Mouse (Mus musculus): ENCODE measurements around the gene Negr1. TPM values are rescaled to one million over a fixed set of nuclear protein-coding genes. Genes with fewer than 3 reads are reported as not detected.
"Not testable (repeated sequence)": the region's sequence is repeated elsewhere in the genome, so short reads cannot be mapped to it uniquely, and the experiment has no call there.

Gene Negr1
- polyA plus RNA-seq, 1 experiment from 2014 or later, result 5.3 TPM

GRCm38 (mm10) chr3:157040619-157041018 is 479.0 kb downstream of the Negr1 start:
- no peaks in the 10 kb centered on the region for H3K36me3 ChIP-seq (ENCODE audit: control insufficient read depth, insufficient read depth, low read length)
- H3K4me1 ChIP-seq (replicated peaks; ENCODE audit: control insufficient read depth, insufficient read depth, low read length), result no peaks in the 10 kb centered on the region
- no peak overlapping the region for H3K9ac ChIP-seq (ENCODE audit: low read length)
- no peak overlapping the region for H3K4me2 ChIP-seq (ENCODE audit: low read depth, low read length, severe bottlenecking)
- no peaks in the 10 kb centered on the region for H3K27me3 ChIP-seq (ENCODE audit: control insufficient read depth, insufficient read depth, low read length)
- no peaks in the 10 kb centered on the region for H3K9me3 ChIP-seq (ENCODE audit: control insufficient read depth, low read length)
- no peak overlapping the region for H3K4me3 ChIP-seq (ENCODE audit: low read depth, low read length)
- ATAC-seq (replicated peaks; ENCODE audit: low FRiP score) (no peak; the same call in 1 of the 2 replicates), DNase-seq (ENCODE audit: low spot score) (no peak)
- 51% methylated on average over 5 of the region's 5 CpGs for WGBS
- no peak overlapping the region for H3K27ac ChIP-seq (ENCODE audit: low read depth, low read length)

- no peak overlapping the region for H3K4me2 ChIP-seq (ENCODE audit: low read depth, low read length, severe bottlenecking)
- no peak for DNase-seq (ENCODE audit: low spot score)
- H3K9me3 ChIP-seq (ENCODE audit: control insufficient read depth, low read length), result no peaks in the 10 kb centered on the region
- H3K4me1 ChIP-seq (replicated peaks; ENCODE audit: control insufficient read depth, insufficient read depth, low read length), result no peaks in the 10 kb centered on the region
- no peak overlapping the region for H3K27ac ChIP-seq (ENCODE audit: low read depth, low read length)
- H3K9ac ChIP-seq (ENCODE audit: low read length), result no peak overlapping the region
- ATAC-seq (replicated peaks; ENCODE audit: low FRiP score), result no peak
- H3K27me3 ChIP-seq (ENCODE audit: control insufficient read depth, insufficient read depth, low read length), result no peaks in the 10 kb centered on the region
- no peak overlapping the region for H3K4me3 ChIP-seq (ENCODE audit: low read depth, low read length)
- H3K36me3 ChIP-seq (ENCODE audit: control insufficient read depth, insufficient read depth, low read length), result no peaks in the 10 kb centered on the region
- 86% methylated on average over 2 of the region's 2 CpGs for WGBS
Observed at GRCm38 (mm10) chr3:157044565-157044964, 483.0 kb downstream of the Negr1 start.

GRCm38 (mm10) chr3:157064438-157064837 is 502.8 kb downstream of the Negr1 start:
- H3K9me3 ChIP-seq (ENCODE audit: control insufficient read depth, low read length); ATAC-seq (replicated peaks; ENCODE audit: low FRiP score); H3K27me3 ChIP-seq (ENCODE audit: control insufficient read depth, insufficient read depth, low read length); H3K9ac ChIP-seq (ENCODE audit: low read length); H3K27ac ChIP-seq (ENCODE audit: low read depth, low read length); DNase-seq (ENCODE audit: low spot score); H3K4me1 ChIP-seq (replicated peaks; ENCODE audit: control insufficient read depth, insufficient read depth, low read length); H3K4me2 ChIP-seq (ENCODE audit: low read depth, low read length, severe bottlenecking); H3K4me3 ChIP-seq (ENCODE audit: low read depth, low read length); H3K36me3 ChIP-seq (ENCODE audit: control insufficient read depth, insufficient read depth, low read length): not testable (repeated sequence)
- WGBS, result 81% methylated on average over 2 of the region's 2 CpGs

- Histone ChIP-seq H3K4me1 (replicated peaks; ENCODE audit: control insufficient read depth, insufficient read depth, low read length) (no peaks in the 10 kb centered on the region), H3K36me3 (ENCODE audit: control insufficient read depth, insufficient read depth, low read length) (no peaks in the 10 kb centered on the region), H3K4me2 (ENCODE audit: low read depth, low read length, severe bottlenecking) (no peak overlapping the region), H3K4me3 (ENCODE audit: low read depth, low read length) (no peak overlapping the region), H3K27me3 (ENCODE audit: control insufficient read depth, insufficient read depth, low read length) (no peaks in the 10 kb centered on the region), H3K9ac (ENCODE audit: low read length) (no peak overlapping the region), H3K27ac (ENCODE audit: low read depth, low read length) (no peak overlapping the region), H3K9me3 (ENCODE audit: control insufficient read depth, low read length) (no peaks in the 10 kb centered on the region)
- ATAC-seq (replicated peaks; ENCODE audit: low FRiP score) (no peak), DNase-seq (ENCODE audit: low spot score) (no peak)
Observed at GRCm38 (mm10) chr3:157066331-157066730, 504.7 kb downstream of the Negr1 start.

GRCm38 (mm10) chr3:157079250-157079965 is 517.8 kb downstream of the Negr1 start:
- Histone ChIP-seq H3K27ac (ENCODE audit: low read depth, low read length) (no peak overlapping the region), H3K36me3 (ENCODE audit: control insufficient read depth, insufficient read depth, low read length) (no peaks in the 10 kb centered on the region), H3K9me3 (ENCODE audit: control insufficient read depth, low read length) (no peaks in the 10 kb centered on the region), H3K4me3 (ENCODE audit: low read depth, low read length) (no peak overlapping the region), H3K4me1 (replicated peaks; ENCODE audit: control insufficient read depth, insufficient read depth, low read length) (no peaks in the 10 kb centered on the region), H3K4me2 (ENCODE audit: low read depth, low read length, severe bottlenecking) (no peak overlapping the region), H3K27me3 (ENCODE audit: control insufficient read depth, insufficient read depth, low read length) (no peaks in the 10 kb centered on the region), H3K9ac (ENCODE audit: low read length) (no peak overlapping the region)
- 88% methylated on average over 2 of the region's 2 CpGs for WGBS
- no peak for DNase-seq (ENCODE audit: low spot score)
- no peak for ATAC-seq (replicated peaks; ENCODE audit: low FRiP score)

GRCm38 (mm10) chr3:157079966-157080306 is 518.3 kb downstream of the Negr1 start:
- H3K4me3 ChIP-seq (ENCODE audit: low read depth, low read length), result no peak overlapping the region
- ATAC-seq (replicated peaks; ENCODE audit: low FRiP score) (no peak), DNase-seq (ENCODE audit: low spot score) (no peak)
- H3K36me3 ChIP-seq (ENCODE audit: control insufficient read depth, insufficient read depth, low read length), result no peaks in the 10 kb centered on the region
- H3K9me3 ChIP-seq (ENCODE audit: control insufficient read depth, low read length), result no peaks in the 10 kb centered on the region
- no peak overlapping the region for H3K9ac ChIP-seq (ENCODE audit: low read length)
- no peaks in the 10 kb centered on the region for H3K27me3 ChIP-seq (ENCODE audit: control insufficient read depth, insufficient read depth, low read length)
- no peak overlapping the region for H3K4me2 ChIP-seq (ENCODE audit: low read depth, low read length, severe bottlenecking)
- H3K27ac ChIP-seq (ENCODE audit: low read depth, low read length), result no peak overlapping the region
- WGBS, result 64% methylated on average over 1 of the region's 1 CpGs
- H3K4me1 ChIP-seq (replicated peaks; ENCODE audit: control insufficient read depth, insufficient read depth, low read length), result no peaks in the 10 kb centered on the region

GRCm38 (mm10) chr3:157080585-157080984 is 519.0 kb downstream of the Negr1 start:
- ATAC-seq (replicated peaks; ENCODE audit: low FRiP score) (no peak), DNase-seq (ENCODE audit: low spot score) (no peak)
- whole genome bisulfite sequencing, result 91% methylated on average over 1 of the region's 1 CpGs
- no peak overlapping the region for H3K27ac ChIP-seq (ENCODE audit: low read depth, low read length)
- no peaks in the 10 kb centered on the region for H3K4me1 ChIP-seq (replicated peaks; ENCODE audit: control insufficient read depth, insufficient read depth, low read length)
- H3K4me2 ChIP-seq (ENCODE audit: low read depth, low read length, severe bottlenecking), result no peak overlapping the region
- H3K9ac ChIP-seq (ENCODE audit: low read length), result no peak overlapping the region
- no peaks in the 10 kb centered on the region for H3K27me3 ChIP-seq (ENCODE audit: control insufficient read depth, insufficient read depth, low read length)
- H3K36me3 ChIP-seq (ENCODE audit: control insufficient read depth, insufficient read depth, low read length), result no peaks in the 10 kb centered on the region
- no peaks in the 10 kb centered on the region for H3K9me3 ChIP-seq (ENCODE audit: control insufficient read depth, low read length)
- no peak overlapping the region for H3K4me3 ChIP-seq (ENCODE audit: low read depth, low read length)

GRCm38 (mm10) chr3:157082808-157083784 is 521.5 kb downstream of the Negr1 start:
- DNase-seq (ENCODE audit: low spot score) (no peak), ATAC-seq (replicated peaks; ENCODE audit: low FRiP score) (no peak)
- Histone ChIP-seq H3K4me3 (ENCODE audit: low read depth, low read length) (no peak overlapping the region), H3K9ac (ENCODE audit: low read length) (no peak overlapping the region), H3K36me3 (ENCODE audit: control insufficient read depth, insufficient read depth, low read length) (no peaks in the 10 kb centered on the region), H3K9me3 (ENCODE audit: control insufficient read depth, low read length) (no peaks in the 10 kb centered on the region), H3K27me3 (ENCODE audit: control insufficient read depth, insufficient read depth, low read length) (no peaks in the 10 kb centered on the region), H3K4me1 (replicated peaks; ENCODE audit: control insufficient read depth, insufficient read depth, low read length) (no peaks in the 10 kb centered on the region), H3K27ac (ENCODE audit: low read depth, low read length) (no peak overlapping the region), H3K4me2 (ENCODE audit: low read depth, low read length, severe bottlenecking) (no peak overlapping the region)
- WGBS, result 82% methylated on average over 8 of the region's 8 CpGs
